Mouse (Mus musculus) frontal cortex, adult (tissue): Measurements from ENCODE around the gene Npm1.
A peak's percentile ranks its signal among the peaks of the same experiment; 100 is the strongest.

Experiments
- ATAC-seq: cut with Nextera tagmentation; 2 replicates; pipeline ENCODE4 v1.9.2; 2017; ENCODE audit warnings: mild to moderate bottlenecking, moderate library complexity, mixed read lengths; ENCODE audit not compliant: low TSS enrichment

Gene Npm1

DNA sequence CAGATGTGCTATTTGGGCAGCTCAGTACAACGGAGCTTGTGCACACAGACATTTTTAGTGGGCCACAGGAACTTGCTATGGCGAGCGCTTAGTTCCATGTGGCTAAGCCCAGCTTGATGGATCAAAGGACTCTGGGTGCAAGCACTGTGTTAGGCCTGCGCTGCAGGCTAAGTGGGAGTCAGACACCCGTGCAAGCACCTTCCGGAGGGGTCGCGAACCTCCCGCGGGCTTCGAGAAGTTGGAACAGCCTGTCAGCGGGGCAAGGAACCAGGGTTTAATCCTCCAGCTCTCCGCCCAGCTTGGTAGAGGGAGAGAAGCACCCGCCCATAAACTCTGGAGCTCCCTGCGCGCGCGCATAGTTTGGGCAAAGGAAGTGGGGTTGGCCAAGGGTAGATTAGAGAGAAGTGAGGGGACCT is 17.7 kb upstream of the Npm1 start:
- ATAC-seq = no peak

DNA sequence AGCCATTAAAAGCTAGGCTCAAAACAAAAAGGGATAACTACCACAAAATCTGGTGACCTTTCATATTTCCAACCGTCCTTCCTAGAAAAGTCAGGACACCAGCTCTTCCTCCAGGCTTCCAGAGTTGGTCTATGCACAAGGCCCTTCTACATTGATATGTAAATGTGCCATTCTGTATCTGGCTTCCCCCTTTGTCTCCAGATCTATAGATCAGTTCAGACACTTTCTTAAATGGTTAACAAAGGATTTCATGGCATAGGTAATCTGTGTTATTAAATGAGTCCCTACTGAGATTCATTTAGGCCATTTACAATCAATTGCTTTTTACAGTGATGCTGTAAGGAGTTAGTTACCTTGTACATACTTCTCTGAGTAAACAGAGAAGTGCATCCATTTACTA is 16.8 kb upstream of the Npm1 start:
- ATAC-seq = no peak

DNA sequence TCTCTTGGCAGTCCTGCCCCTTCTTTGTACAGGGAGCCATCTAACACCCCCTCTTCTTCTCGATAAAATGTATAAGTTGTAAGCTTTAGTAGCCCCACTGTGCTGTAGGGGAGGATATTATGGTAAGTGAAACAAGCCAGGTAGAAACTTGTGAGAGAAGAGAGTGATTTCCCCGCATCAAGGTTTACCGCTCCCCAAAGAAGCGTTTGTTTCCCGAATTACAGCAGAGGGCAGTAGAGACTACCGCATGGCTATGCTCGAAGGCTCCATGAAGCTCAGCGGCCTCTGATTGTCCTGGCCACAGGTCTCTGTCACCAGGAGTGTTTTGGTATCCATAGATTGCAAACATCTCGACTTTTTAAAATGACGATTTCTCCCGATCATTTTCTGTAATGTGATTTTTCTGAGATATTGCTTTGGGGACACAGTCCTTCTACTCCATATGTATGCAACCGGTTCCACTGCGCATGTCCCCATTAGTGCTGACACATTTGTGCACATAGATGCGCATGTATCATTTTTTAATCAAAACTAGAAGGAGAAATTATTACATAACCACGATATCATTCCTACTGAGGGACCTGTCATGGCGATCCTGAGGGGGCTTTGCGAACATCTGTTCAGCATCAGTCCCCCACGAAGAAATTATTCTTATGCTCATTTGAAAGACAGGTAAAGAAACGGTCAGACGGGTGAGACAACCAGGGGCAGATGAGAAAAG is 13.7 kb upstream of the Npm1 start:
- ATAC-seq = peak; percentile 96

- no peak for ATAC-seq
These were observed 12.8 kb upstream of the Npm1 start for GRCm38 (mm10) chr11:33175768-33176167.

GRCm38 (mm10) chr11:33170489-33170888 is 7.5 kb upstream of the Npm1 start:
- peak; percentile 52; the same call in 1 of the 2 replicates for ATAC-seq

GRCm38 (mm10) chr11:33162211-33162997 is 602 bp downstream of the Npm1 start:
- ATAC-seq = peak; percentile 43

GRCm38 (mm10) chr11:33159741-33160140 is 3.3 kb downstream of the Npm1 start:
- no peak for ATAC-seq

- ATAC-seq = no peak
These were observed 5.4 kb downstream of the Npm1 start for GRCm38 (mm10) chr11:33157453-33158196.

DNA sequence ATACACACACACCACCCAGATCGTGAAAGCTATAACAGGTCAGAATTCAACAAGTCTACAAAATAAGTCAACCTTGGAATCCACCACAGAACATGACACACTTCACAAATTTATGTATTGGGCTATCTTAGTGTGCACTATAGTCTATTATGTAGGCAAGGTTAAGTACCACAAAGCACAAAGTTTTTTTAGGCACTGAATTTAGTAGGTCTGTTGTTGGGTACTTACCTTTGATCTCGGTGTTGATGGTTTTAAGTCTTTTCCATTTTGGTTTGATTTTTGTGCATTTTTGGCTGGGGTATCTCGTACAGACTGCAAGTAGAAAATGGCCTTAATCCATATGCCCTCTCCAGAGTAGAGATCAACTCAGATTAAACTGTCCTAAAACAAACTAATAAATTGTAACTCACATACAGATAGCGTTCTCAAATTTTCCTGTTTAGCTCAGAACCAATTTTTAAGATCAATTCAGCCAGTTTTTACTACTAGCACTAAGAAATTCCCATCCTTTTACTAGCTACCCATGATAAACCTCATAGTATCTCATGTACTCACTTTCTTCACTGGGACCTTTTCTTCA is 6.5 kb downstream of the Npm1 start:
- ATAC-seq = no peak

DNA sequence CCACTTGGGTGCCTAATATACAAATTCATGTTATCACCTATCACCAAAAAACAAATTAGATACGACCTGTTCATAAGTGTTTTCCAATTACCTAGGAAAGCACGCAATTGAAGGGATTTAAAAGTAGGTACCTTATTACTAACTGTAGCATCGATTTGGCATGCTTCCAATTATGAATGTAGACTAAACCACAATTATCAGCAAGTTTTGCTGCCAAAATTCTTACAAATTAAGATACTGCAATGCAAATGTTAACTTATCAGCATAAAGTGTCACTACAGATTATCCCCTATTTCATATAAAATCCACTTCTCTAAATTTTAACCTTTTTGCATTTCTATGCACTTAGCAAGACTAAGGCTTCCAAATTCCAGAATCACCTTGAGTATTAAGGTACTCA is 8.5 kb downstream of the Npm1 start:
- ATAC-seq = no peak

- no peak for ATAC-seq
These were observed 10.0 kb downstream of the Npm1 start for GRCm38 (mm10) chr11:33152997-33153396.

DNA sequence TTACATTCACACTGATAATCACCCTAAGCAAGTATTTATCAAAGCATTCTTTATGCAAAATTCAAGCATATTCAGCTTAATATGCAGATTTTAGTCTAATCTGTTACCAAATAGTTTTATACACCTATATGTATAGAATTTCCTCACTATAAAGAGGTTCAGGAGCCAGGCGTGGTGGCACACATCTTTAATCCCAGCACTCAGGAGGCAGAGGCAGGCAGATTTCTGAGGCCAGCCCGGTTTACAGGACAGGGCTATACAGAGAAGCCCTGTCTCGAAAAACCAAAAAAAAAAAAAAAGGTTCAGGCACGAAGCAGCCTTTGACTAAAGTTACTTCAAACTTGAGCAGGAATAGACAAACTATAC is 11.2 kb downstream of the Npm1 start:
- no peak for ATAC-seq

DNA sequence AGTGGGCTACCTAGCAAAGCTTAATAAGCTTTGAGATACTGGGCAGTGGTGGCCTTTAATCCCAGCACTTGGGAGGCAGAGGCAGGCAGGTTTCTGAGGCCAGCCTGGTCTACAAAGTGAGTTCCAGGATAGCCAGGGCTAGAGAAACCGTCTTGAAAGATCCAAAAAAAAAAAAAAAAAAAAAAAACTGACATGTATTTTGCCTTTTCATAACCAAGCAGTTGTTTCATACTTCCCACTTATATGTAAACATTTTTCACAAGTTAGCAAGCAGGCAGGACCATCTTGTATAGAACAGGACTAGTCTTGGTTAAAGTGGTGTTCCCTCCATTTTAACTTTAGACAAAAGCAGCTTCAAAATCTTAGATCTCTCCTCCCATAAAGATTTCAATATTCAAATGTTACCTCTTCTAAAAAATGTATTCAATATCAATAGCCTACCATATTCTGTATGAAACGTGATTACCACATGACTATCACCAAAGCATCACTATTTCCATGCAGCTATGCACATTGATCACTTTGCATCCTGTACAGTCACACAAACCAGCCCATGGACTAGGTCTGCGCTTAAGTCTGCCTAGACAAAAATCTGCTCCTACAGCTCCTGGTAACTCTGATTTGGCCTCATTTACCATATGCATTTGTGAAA is 11.8 kb downstream of the Npm1 start:
- ATAC-seq = no peak

DNA sequence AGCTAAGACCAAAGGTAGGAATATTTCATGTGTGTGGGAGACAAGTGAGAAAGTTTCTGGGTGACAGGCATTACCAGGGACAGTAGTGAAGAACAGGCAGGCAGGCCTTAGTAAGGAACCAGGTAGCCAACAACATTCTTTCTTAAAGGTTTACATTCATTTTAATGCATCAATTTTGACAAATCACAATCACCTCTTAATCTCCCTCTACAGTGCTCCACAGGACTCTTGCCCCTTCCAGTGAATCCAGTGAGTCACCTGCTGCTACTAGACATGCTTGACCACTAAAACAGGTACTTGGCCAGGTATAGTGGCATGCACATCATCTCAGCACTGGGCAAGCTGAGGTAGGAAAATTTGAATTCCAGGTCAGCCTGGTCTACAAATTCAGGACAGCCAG is 12.6 kb downstream of the Npm1 start:
- no peak for ATAC-seq

GRCm38 (mm10) chr11:33149453-33149852 is 13.6 kb downstream of the Npm1 start:
- ATAC-seq = no peak

GRCm38 (mm10) chr11:33149088-33149436 is 13.9 kb downstream of the Npm1 start:
- no peak for ATAC-seq

DNA sequence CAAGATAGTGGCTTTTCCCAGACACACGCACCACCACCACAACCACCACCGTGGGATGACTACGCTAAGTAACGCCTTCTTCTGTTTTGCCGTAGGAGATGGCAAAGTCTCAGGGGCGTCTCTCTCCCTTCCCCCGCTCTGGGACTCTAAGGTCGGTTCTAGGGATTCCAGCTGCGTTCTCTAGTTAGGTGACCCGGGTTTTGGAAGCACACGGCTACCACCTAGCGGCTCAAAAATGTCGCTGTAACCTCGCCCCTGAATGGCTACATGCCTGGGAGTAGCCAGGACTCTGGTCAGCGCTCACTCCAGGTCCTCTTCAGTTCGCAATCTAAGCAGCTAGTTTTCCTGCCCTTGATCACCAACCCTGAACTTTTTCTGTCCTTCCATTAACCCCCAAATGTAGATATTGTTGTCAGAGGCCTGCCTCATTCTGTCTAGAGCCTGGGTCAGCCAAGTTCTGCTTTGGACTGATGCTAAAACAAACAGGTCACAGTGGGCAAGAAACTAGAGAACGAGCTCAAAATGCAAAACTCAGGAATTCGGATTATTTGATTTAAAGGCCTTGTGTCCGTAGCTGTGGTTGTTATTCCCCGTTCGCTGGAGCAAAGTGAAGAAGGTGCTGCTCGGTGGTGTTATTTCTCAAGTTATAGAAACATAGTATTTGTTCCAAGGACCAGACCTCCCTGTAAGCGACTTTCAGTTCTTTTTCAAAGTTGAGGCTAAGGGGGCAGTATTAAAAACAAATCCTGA is 14.5 kb downstream of the Npm1 start:
- peak; percentile 61 for ATAC-seq

DNA sequence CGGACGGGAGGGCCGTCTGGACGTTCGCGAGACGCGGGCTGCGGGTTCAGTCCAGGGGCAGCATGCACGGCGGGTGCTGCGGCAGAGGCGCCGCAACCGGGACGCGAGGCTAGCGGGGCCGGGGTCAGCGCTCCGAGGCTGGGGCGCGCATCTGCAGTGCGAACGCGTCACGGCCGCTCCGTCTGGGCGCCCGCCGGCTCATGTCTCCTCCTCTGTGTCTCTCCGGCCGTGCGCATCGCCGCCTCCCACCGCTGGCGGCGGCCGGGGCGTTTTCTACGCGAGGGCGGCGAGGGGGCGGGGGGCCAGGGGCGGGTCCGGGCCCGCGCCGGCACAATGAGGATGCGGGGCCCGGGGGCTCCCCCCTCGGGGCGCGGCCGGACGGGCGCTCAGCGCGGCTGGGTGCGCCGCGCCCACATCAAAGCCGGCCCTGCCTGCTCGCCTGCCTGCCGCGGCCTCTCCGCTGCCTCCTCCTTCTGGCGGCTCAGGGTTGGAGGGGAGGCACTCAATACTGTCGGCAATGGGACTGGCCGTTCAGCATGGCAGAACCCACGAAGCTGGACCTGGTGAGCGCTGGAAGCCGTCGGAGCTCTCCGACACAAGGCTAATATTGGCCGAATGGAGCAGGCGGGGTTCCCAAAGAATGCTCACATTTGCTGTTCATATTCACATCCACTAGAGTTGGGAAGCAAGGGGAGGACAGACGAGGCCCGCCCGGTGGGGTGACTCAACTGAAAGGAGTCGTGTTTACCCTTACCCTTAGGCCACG is 15.3 kb downstream of the Npm1 start:
- ATAC-seq = no peak

DNA sequence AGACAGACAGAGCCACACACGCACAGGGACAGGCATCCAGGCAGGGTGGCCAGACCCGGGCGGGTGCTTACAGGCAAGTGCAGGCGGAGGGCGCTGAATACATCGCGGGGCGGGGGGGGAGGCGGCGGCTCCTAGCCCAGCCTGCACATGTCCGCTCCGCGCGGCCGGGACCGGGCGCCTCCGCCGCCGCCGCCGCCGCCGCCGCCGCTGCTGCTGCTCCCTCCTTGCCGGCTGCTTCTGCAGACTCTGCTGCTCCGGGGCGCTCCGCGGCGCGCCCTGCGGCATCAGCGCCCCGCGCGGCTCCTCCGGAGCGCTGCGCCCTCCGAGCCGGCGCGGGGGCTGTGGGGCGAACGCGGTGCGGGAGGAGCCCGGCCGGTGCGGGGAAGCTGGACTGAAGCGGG is 15.8 kb downstream of the Npm1 start, which contains the start of gene Fgf18:
Fgf18 (minus strand) TSS at position 230 of the 401 bp plus-strand sequence.
- peak; percentile 38 for ATAC-seq

DNA sequence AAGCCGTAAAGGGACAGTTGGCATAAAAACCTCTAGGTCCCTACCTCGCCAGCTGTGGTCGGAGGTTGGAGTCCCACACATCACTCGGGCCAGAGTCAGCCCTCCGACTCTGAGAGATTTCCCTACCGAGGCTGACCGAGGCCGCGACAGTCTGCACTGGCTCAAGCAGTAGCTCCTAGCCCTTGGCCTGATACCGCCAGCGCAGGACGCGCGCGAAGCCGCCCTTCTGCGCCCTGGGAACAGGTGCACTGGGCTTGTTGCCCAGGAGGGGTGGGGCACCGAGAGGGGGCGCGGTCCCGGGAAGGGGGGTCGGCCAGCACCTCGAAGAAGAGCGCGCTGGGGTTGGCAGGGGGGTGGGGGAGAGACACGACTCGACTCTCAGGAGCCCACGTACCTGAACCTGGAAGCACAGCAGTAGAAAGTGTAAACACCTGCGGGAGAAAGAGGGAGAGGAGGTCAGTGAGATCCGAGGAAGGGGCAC is 16.3 kb downstream of the Npm1 start:
- no peak for ATAC-seq
